Mouse (Mus musculus) olfactory bulb, adult 2 months (tissue): ENCODE results near the gene Uox.

Experiments
- CTCF ChIP-seq: fragments of 200-500 bp; IDR thresholded peaks from 2 replicates; pipeline ENCODE4 v1.5.1; 2012; ENCODE audit warnings: low read depth, mild to moderate bottlenecking, low read length, moderate library complexity; ENCODE audit not compliant: insufficient read depth
- POLR2A ChIP-seq: fragments of 200-500 bp; IDR thresholded peaks from 2 replicates; pipeline ENCODE4 v1.6.1; 2012; ENCODE audit warnings: mild to moderate bottlenecking, low read depth, low read length, moderate library complexity; ENCODE audit not compliant: insufficient read depth

- no peak for TF ChIP-seq POLR2A
- no peak for TF ChIP-seq CTCF
Measured at GRCm38 (mm10) chr3:146675101-146675500, 104.9 kb downstream of the Uox start.
